Mouse (Mus musculus) limb, embryonic 14.5 days (tissue): ENCODE data around the gene Pex16. TPM values are rescaled to one million over a fixed set of nuclear protein-coding genes. Genes with fewer than 3 reads are reported as not detected.

Source experiments
- ATAC-seq: fragments of 200-750 bp; cut with Nextera tagmentation; 2 replicates; pipeline ENCODE4 v1.8.0; 2017; ENCODE audit warnings: low read depth, moderate number of reproducible peaks, moderate TSS enrichment; ENCODE audit not compliant: low FRiP score
- DNase-seq: peaks from one replicate; pipeline ENCODE4 v3.0.0-alpha.2; 2015; ENCODE audit warnings: low spot score
- H3K27ac ChIP-seq: fragments of 300-500 bp; sonication (generic); replicated peaks from 2 replicates; pipeline ENCODE4 v1.5.1; 2014; ENCODE audit warnings: low read depth, mild to moderate bottlenecking, low read length, moderate library complexity, mixed read lengths
- H3K27me3 ChIP-seq: fragments of 300-500 bp; sonication (generic); 2 replicates; pipeline ENCODE4 v1.6.1; 2014; ENCODE audit warnings: low read length, mixed read lengths; ENCODE audit not compliant: control insufficient read depth, insufficient read depth
- H3K36me3 ChIP-seq: fragments of 300-500 bp; sonication (generic); 2 replicates; pipeline ENCODE4 v1.6.1; 2014; ENCODE audit warnings: mild to moderate bottlenecking, low read length, moderate library complexity, mixed read lengths; ENCODE audit not compliant: control insufficient read depth, insufficient read depth
- H3K4me1 ChIP-seq: fragments of 300-500 bp; sonication (generic); 2 replicates; pipeline ENCODE4 v1.6.1; 2014; ENCODE audit warnings: antibody characterized with exemption, low read length, mixed read lengths; ENCODE audit not compliant: control insufficient read depth, insufficient read depth
- H3K4me2 ChIP-seq: fragments of 300-500 bp; sonication (generic); replicated peaks from 2 replicates; pipeline ENCODE4 v1.6.1; 2014; ENCODE audit warnings: low read depth, mild to moderate bottlenecking, low read length, moderate library complexity; ENCODE audit not compliant: severe bottlenecking
- H3K4me3 ChIP-seq: fragments of 300-500 bp; sonication (generic); replicated peaks from 2 replicates; pipeline ENCODE4 v1.5.1; 2014; ENCODE audit warnings: low read length
- H3K9ac ChIP-seq: fragments of 300-500 bp; sonication (generic); 2 replicates; pipeline ENCODE4 v1.6.1; 2014; ENCODE audit warnings: mild to moderate bottlenecking, low read depth, low read length, moderate library complexity; ENCODE audit not compliant: severe bottlenecking
- H3K9me3 ChIP-seq: fragments of 300-500 bp; sonication (generic); 2 replicates; pipeline ENCODE4 v1.6.1; 2016; ENCODE audit warnings: low read length; ENCODE audit not compliant: control insufficient read depth
- POLR2A ChIP-seq: fragments of 200-500 bp; IDR thresholded peaks from 2 replicates; pipeline ENCODE4 v1.8.0; 2012; ENCODE audit warnings: inconsistent platforms, mild to moderate bottlenecking, moderate library complexity, borderline replicate concordance; ENCODE audit not compliant: insufficient read depth, insufficient read length; ENCODE audit errors: extremely low read depth
- WGBS: fragments of 180-500 bp; shearing (Covaris S2); extraction: QIAGEN DNeasy Blood & Tissue Kit; methylation state at CpG from one replicate; pipeline ENCODE4 v1.1.7; 2014; 5-methylcytosine and 5-hydroxymethylcytosine counted together
- polyA plus RNA-seq, 2 experiments: library from polyadenylated mRNA; depleted of rRNA in 1 of 2; stranded (reverse) in 1 of 2; unstranded in 1 of 2; fragments of >200 nt; fragmentation: Nextera tagmentation in 1 of 2; extraction: Ambion mirVana in 1 of 2; gene quantifications; 2 replicates each; pipeline versions ENCODE4 v1.2.1 to v1.2.3; 2012 to 2014

Pex16 gene
- polyA plus RNA-seq, 2 experiments: 22.3 to 26.4 TPM

DNA sequence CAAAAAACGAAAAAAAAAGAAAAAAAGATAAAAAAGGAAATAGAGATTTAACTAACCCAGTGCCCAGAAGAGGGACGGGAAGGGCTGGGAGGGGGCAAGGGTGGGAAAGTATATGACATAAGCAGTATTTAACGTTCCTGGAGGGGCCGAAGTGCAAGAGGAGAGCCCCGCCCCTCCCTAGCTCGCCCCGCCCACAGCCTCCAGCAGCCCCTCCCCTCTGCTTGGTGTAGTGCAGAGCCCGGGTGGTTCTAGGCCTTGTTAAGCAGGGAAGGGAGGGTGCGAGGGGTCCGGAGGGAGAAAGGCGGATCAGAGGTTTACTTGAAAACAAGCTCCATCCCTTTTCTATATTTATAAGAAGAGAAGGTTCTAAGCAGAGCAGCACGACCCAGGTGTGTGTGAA is 13.6 kb upstream of the Pex16 start:
- H3K27ac ChIP-seq: no peak overlapping the region
- H3K9me3 ChIP-seq: no peaks in the 10 kb centered on the region
- TF ChIP-seq POLR2A: no peak
- DNase-seq (no peak), ATAC-seq (no peak)
- no peaks in the 10 kb centered on the region for H3K27me3 ChIP-seq
- H3K36me3 ChIP-seq: peaks cover 74% of the 10 kb centered on the region
- H3K9ac ChIP-seq: no peak overlapping the region
- no peak overlapping the region for H3K4me3 ChIP-seq
- 23% methylated on average over 12 of the region's 12 CpGs for whole genome bisulfite sequencing
- no peaks in the 10 kb centered on the region for H3K4me1 ChIP-seq
- H3K4me2 ChIP-seq: no peak overlapping the region

DNA sequence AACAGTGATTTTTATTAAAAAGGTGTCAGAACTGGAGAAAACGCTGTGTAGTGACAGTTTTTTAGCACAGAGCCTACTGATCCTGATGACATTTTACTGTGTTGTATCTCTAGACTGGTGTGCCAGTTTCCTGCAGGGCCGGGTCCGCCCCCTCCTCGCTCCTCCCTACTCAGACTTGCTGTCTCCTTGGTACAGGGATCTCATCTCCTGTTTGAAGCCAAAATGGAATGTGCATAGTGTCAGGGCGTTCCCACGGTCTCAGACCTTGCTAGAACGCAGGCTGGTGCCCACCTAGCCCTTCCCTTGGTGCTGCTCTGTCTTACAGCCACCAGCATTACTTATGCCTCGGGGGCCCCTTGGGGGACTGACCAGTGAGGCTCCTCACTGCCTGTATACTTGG is 12.7 kb upstream of the Pex16 start:
- DNase-seq (no peak), ATAC-seq (no peak)
- Histone ChIP-seq H3K27ac (no peak overlapping the region), H3K9me3 (no peaks in the 10 kb centered on the region), H3K4me3 (no peak overlapping the region), H3K9ac (no peak overlapping the region), H3K4me2 (no peak overlapping the region), H3K27me3 (no peaks in the 10 kb centered on the region), H3K4me1 (no peaks in the 10 kb centered on the region), H3K36me3 (peaks cover 73% of the 10 kb centered on the region)
- 83% methylated on average over 8 of the region's 8 CpGs for whole genome bisulfite sequencing
- no peak for TF ChIP-seq POLR2A

DNA sequence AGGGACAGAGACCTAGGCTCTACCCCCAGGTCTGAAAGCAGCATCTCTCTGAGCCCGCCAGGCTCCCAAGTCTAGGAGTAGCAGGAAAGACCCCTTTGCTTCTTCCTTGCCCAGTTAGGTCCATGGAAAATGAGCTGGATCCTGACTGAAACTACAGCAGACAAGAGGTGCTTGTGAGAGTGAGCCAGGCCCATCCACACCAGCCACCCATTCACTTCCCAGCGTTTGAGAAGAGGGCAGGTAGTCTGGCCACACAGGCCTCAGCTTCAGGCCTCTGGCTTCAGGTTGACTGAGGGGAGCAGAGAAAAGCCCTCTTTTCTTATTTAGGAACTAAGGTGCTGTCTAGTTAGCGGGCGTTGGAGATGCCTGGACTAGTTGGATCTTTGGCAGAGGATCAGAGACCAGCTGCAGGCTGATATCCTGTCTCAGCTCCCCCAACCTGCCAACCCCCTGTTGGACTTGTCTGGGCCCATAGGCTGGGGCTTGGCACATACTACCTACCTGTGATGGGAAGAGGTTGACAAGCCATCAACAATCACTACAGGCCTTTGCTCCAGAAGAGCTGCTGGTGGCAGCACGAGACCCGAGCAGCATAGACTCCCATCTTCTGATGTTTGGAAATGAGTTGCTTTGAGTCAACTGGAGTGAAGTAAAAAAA is 11.8 kb upstream of the Pex16 start:
- no peak overlapping the region for H3K27ac ChIP-seq
- H3K4me2 ChIP-seq: no peak overlapping the region
- WGBS: 94% methylated on average over 6 of the region's 6 CpGs
- no peaks in the 10 kb centered on the region for H3K9me3 ChIP-seq
- no peak for DNase-seq
- H3K36me3 ChIP-seq: peaks cover 68% of the 10 kb centered on the region
- no peaks in the 10 kb centered on the region for H3K27me3 ChIP-seq
- TF ChIP-seq POLR2A: no peak
- no peak overlapping the region for H3K9ac ChIP-seq
- no peaks in the 10 kb centered on the region for H3K4me1 ChIP-seq
- no peak for ATAC-seq
- H3K4me3 ChIP-seq: no peak overlapping the region

DNA sequence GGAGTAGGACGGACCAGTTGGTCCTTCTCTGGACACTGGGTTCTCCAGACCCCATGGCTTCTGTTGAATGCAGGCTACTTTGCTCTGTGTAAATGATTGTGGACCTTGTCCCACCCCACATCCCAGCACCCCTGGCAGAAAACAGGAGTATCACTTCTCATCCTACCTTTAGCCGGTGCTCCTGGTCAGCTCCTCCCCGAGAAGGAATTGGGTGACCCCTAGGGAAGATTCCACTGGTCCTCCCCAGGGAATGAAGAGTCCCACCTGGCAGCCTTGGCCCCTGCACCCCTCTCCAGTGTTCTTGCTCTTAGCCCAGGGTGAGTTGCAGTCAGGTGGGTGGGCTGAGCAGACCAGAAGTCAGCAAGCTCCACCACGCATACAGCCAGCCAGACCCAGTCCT is 10.4 kb upstream of the Pex16 start:
- H3K36me3 ChIP-seq: peaks cover 56% of the 10 kb centered on the region
- no peak overlapping the region for H3K4me2 ChIP-seq
- no peak overlapping the region for H3K9ac ChIP-seq
- no peak overlapping the region for H3K27ac ChIP-seq
- DNase-seq (no peak), ATAC-seq (no peak)
- no peak for TF ChIP-seq POLR2A
- no peaks in the 10 kb centered on the region for H3K27me3 ChIP-seq
- no peak overlapping the region for H3K4me3 ChIP-seq
- no peaks in the 10 kb centered on the region for H3K9me3 ChIP-seq
- WGBS: 90% methylated on average over 4 of the region's 4 CpGs
- no peaks in the 10 kb centered on the region for H3K4me1 ChIP-seq

DNA sequence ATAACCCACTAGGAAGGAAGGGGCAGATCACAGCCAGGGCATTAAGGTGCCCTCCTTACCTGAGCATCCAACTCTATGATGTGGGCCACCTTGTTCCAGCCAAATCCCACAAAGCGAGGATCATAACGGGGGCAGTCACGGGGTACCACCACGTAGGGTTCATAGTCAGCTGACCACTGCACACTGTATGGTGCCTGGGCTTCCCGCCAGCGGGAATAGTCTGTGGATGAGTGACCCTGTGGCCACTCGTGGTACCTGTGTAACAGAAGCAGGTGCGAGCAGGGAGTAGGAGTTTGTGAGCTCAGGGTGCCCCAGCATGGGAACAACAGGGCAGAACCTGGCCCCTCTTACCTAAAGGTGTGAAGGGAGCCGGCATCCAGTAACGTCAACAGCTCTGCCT is 8.9 kb upstream of the Pex16 start:
- Histone ChIP-seq H3K27me3 (no peaks in the 10 kb centered on the region), H3K9ac (no peak overlapping the region), H3K9me3 (no peaks in the 10 kb centered on the region), H3K36me3 (peaks cover 41% of the 10 kb centered on the region), H3K4me3 (no peak overlapping the region), H3K4me2 (no peak overlapping the region), H3K27ac (no peak overlapping the region), H3K4me1 (peaks cover 8% of the 10 kb centered on the region; the same call in 1 of the 2 replicates)
- DNase-seq: no peak
- WGBS: 86% methylated on average over 10 of the region's 10 CpGs
- no peak for TF ChIP-seq POLR2A
- no peak for ATAC-seq
